Mouse (Mus musculus) bone marrow, adult 2 months (tissue): ENCODE measurements at regions not wholly inside any gene's neighbourhood (a gene's known extent, or its start where the extent isn't known, plus 50 kb on each side); places are given as distances from the start of the nearest gene placed in this dataset.

ENCODE experiments used
- CTCF ChIP-seq: fragments of 200-500 bp; IDR thresholded peaks from 2 replicates; pipeline ENCODE4 v1.5.1; 2011; ENCODE audit warnings: low read length, control low read depth; ENCODE audit not compliant: control insufficient read depth, insufficient read depth
- POLR2A ChIP-seq: fragments of 200-500 bp; IDR thresholded peaks from 2 replicates; pipeline ENCODE4 v1.6.1; 2011; ENCODE audit warnings: low read depth, mild to moderate bottlenecking, control low read depth, low read length, borderline replicate concordance; ENCODE audit not compliant: control insufficient read depth

- TF ChIP-seq CTCF: no peak
- TF ChIP-seq POLR2A: peak; percentile 42; the same call in 1 of the 2 replicates
These were observed 95.5 kb downstream of the Cstad start for GRCm38 (mm10) chr2:30690307-30690706.
